Comparison of ENCODE assay signal across 18 mouse cellular contexts in the genomic region with DNA sequence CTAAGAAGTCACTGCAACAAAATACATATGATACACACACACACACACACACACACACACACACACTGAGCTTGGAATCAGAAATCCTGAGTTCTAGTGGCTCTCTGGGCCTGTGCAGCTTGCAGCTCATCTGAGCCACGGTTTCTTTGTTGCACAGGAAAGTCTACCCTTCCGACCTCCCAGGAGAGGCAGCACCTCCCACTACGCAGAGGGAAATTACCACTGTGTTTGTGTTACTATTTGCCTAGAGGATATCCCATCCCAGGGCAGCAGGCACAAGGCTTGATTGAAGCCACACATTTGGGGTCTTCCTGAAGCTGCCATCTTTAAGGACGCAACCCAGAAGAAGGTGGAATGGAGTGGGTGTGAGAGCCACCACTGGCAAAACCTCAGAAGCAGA. TPM values are rescaled to one million over a fixed set of nuclear protein-coding genes. Genes with fewer than 3 reads are reported as not detected.
DNase-seq lines count a peak whose midpoint lies in the region; ATAC-seq and TF ChIP-seq lines count a peak whose summit lies in the region.
"Had no signal": no experiment of that assay in that cellular context is flagged by ENCODE, and none has a peak within 500 bp of the region (broad histone marks: within the 10 kb centered on the region; RNA-seq: fewer than 3 reads in every experiment).

No protein-coding gene starts in this region.

- H3K36me3 ChIP-seq in heart, embryonic 10.5 days, result no peaks in the 10 kb centered on the region
- H3K36me3 ChIP-seq in lung, embryonic 14.5 days (ENCODE audit: insufficient read depth), result no peaks in the 10 kb centered on the region
- H3K36me3 ChIP-seq in midbrain, embryonic 14.5 days (ENCODE audit: control insufficient read depth, insufficient read depth, low read length), result no peaks in the 10 kb centered on the region
- H3K36me3 ChIP-seq: embryonic facial prominence, embryonic 12.5 days; forebrain, embryonic 10.5 days; hindbrain, embryonic 12.5 days; limb, embryonic 12.5 days had no signal

- no peaks in the 10 kb centered on the region; the same call in 1 of the 2 replicates for H3K27me3 ChIP-seq in heart, embryonic 10.5 days (ENCODE audit: insufficient read depth, poor library complexity, severe bottlenecking)
- no peaks in the 10 kb centered on the region for H3K27me3 ChIP-seq in lung, embryonic 14.5 days (ENCODE audit: insufficient read depth, low read length)
- no peaks in the 10 kb centered on the region for H3K27me3 ChIP-seq in midbrain, embryonic 14.5 days (ENCODE audit: control insufficient read depth, insufficient read depth, low read length)
- H3K27me3 ChIP-seq: embryonic facial prominence, embryonic 12.5 days; hindbrain, embryonic 12.5 days; limb, embryonic 12.5 days had no signal

- H3K9me3 ChIP-seq in heart, embryonic 10.5 days, result no peaks in the 10 kb centered on the region
- H3K9me3 ChIP-seq in lung, embryonic 14.5 days (ENCODE audit: low read depth, low read length), result no peaks in the 10 kb centered on the region
- 0 out of 2 replicates have a peak, but pooled peaks cover 4% of the 10 kb centered on the region for H3K9me3 ChIP-seq in midbrain, embryonic 14.5 days (ENCODE audit: control insufficient read depth, low read length)
- H3K9me3 ChIP-seq: embryonic facial prominence, embryonic 12.5 days; hindbrain, embryonic 12.5 days had no signal

- no peak overlapping the region for H3K4me2 ChIP-seq in lung, embryonic 14.5 days
- no peak overlapping the region for H3K4me2 ChIP-seq in midbrain, embryonic 14.5 days (ENCODE audit: low read length)
- H3K4me2 ChIP-seq: embryonic facial prominence, embryonic 12.5 days; hindbrain, embryonic 12.5 days; limb, embryonic 12.5 days had no signal

- H3K9ac ChIP-seq in lung, embryonic 14.5 days, result no peak overlapping the region
- H3K9ac ChIP-seq in midbrain, embryonic 14.5 days (replicated peaks; ENCODE audit: low read length), result no peak overlapping the region
- H3K9ac ChIP-seq: embryonic facial prominence, embryonic 12.5 days; hindbrain, embryonic 12.5 days; limb, embryonic 12.5 days had no signal

- H3K27ac ChIP-seq in heart, embryonic 10.5 days, result 0 out of 2 replicates have a peak overlapping the region, but pooled peaks have one; percentile 31
- 0 out of 2 replicates have a peak overlapping the region, but pooled peaks have one; percentile 1 for H3K27ac ChIP-seq in lung, embryonic 14.5 days (ENCODE audit: low read depth)
- H3K27ac ChIP-seq in midbrain, embryonic 14.5 days (replicated peaks; ENCODE audit: low read depth, low read length), result no peak overlapping the region
- H3K27ac ChIP-seq: embryonic facial prominence, embryonic 12.5 days; forebrain, embryonic 10.5 days; hindbrain, embryonic 12.5 days; kidney, postnatal 0 days; limb, embryonic 12.5 days had no signal

- WGBS in heart, embryonic 10.5 days, result 50% methylated on average over 4 of the region's 4 CpGs
- WGBS in lung, embryonic 14.5 days, result 33% methylated on average over 4 of the region's 4 CpGs
- 55% methylated on average over 4 of the region's 4 CpGs for WGBS in midbrain, embryonic 14.5 days

- ATAC-seq in lung, embryonic 14.5 days (ENCODE audit: insufficient read depth), result no peak
- ATAC-seq in granulocyte monocyte progenitor cell, adult 5-6 weeks (replicated peaks; ENCODE audit: poor library complexity, severe bottlenecking), result 0 out of 2 replicates have a peak, but pooled peaks have one; percentile 2
- ATAC-seq in midbrain, embryonic 14.5 days (ENCODE audit: low FRiP score, low TSS enrichment), result no peak

- H3K4me1 ChIP-seq in heart, embryonic 10.5 days, result peaks cover 9% of the 10 kb centered on the region
- no peaks in the 10 kb centered on the region for H3K4me1 ChIP-seq in lung, embryonic 14.5 days (ENCODE audit: insufficient read depth)
- H3K4me1 ChIP-seq in midbrain, embryonic 14.5 days (ENCODE audit: control insufficient read depth, insufficient read depth, low read length), result no peaks in the 10 kb centered on the region
- H3K4me1 ChIP-seq: embryonic facial prominence, embryonic 12.5 days; hindbrain, embryonic 12.5 days; limb, embryonic 12.5 days had no signal

- no peak overlapping the region for H3K4me3 ChIP-seq in heart, embryonic 10.5 days
- H3K4me3 ChIP-seq in lung, embryonic 14.5 days (ENCODE audit: low read depth, low read length), result no peak overlapping the region
- no peak overlapping the region for H3K4me3 ChIP-seq in midbrain, embryonic 14.5 days (replicated peaks; ENCODE audit: low read depth, low read length)
- H3K4me3 ChIP-seq: embryonic facial prominence, embryonic 12.5 days; forebrain, embryonic 10.5 days; hindbrain, embryonic 12.5 days; limb, embryonic 12.5 days had no signal

- TF ChIP-seq CTCF in lung, embryonic 14.5 days (IDR thresholded peaks at IDR 0.05; ENCODE audit: low read depth), result no peak

- intact Hi-C loops in heart, postnatal 14 days (cut with DNase I), result no loop called here

- DNase-seq in heart, embryonic 10.5 days (ENCODE audit: low spot score), result no peak
- DNase-seq in heart, postnatal 14 days, result no peak
- DNase-seq in lung, embryonic 14.5 days, result peak; percentile 30
- no peak for DNase-seq in lung, postnatal 25 days (ENCODE audit: low spot score)
- DNase-seq in thymus, postnatal 0 days (ENCODE audit: low spot score), result peak; percentile 56
- no peak for DNase-seq in adrenal gland, postnatal 14 days
- DNase-seq in midbrain, embryonic 14.5 days, result no peak
- DNase-seq: cerebellum, postnatal 14 days; layer of hippocampus, postnatal 36 days had no signal

RNA-seq across cellular contexts. Expression of gene Alox12e, which starts 25.0 kb away (rescaled TPM):
- polyA plus RNA-seq in heart, embryonic 10.5 days (2016; fragmentation: Nextera tagmentation; extraction: Ambion mirVana), result not detected in 2 replicates
- total RNA-seq in heart, postnatal 14 days (2021), result under 1 TPM; 0.14 to 0.44 TPM
- polyA plus RNA-seq in lung, embryonic 14.5 days (2014; fragmentation: Nextera tagmentation; extraction: Ambion mirVana), result not detected in 2 replicates
- not detected in 2 replicates for total RNA-seq in granulocyte monocyte progenitor cell, adult 5-6 weeks (2014; fragmentation: Nextera tagmentation)
- not detected in 2 replicates for total RNA-seq in granulocyte monocyte progenitor cell, adult 5-6 weeks (2017)
- polyA plus RNA-seq in thymus, postnatal 0 days (2015; fragmentation: Nextera tagmentation; extraction: Ambion mirVana), result 30.8 and 37.8 TPM in 2 replicates
- total RNA-seq in adrenal gland, postnatal 14 days (2021), result not detected in 2 replicates
- polyA plus RNA-seq in midbrain, embryonic 14.5 days (2014; fragmentation: Nextera tagmentation; extraction: Ambion mirVana), result not detected in 2 replicates
- total RNA-seq: layer of hippocampus, postnatal 36 days had no signal
- polyA plus RNA-seq: embryonic facial prominence, embryonic 12.5 days; forebrain, embryonic 10.5 days; hindbrain, embryonic 12.5 days; limb, embryonic 12.5 days; neural tube, embryonic 14.5 days had no signal

RNA-seq across cellular contexts. Expression of gene Alox12, which starts 42.3 kb away (rescaled TPM):
- 3.9 and 5.0 TPM in 2 replicates for polyA plus RNA-seq in heart, embryonic 10.5 days (2016; fragmentation: Nextera tagmentation; extraction: Ambion mirVana)
- total RNA-seq in heart, postnatal 14 days (2021), result 1 to 10 TPM; 2.7 to 3.1 TPM
- polyA plus RNA-seq in lung, embryonic 14.5 days (2014; fragmentation: Nextera tagmentation; extraction: Ambion mirVana), result 6.6 and 6.9 TPM in 2 replicates
- total RNA-seq in granulocyte monocyte progenitor cell, adult 5-6 weeks (2014; fragmentation: Nextera tagmentation), result not detected in 2 replicates
- total RNA-seq in granulocyte monocyte progenitor cell, adult 5-6 weeks (2017), result not detected in 2 replicates
- polyA plus RNA-seq in thymus, postnatal 0 days (2015; fragmentation: Nextera tagmentation; extraction: Ambion mirVana), result 0.54 and 0.61 TPM in 2 replicates
- total RNA-seq in adrenal gland, postnatal 14 days (2021), result 1.7 and 2.0 TPM in 2 replicates
- 0.11 and 0.33 TPM in 2 replicates for polyA plus RNA-seq in midbrain, embryonic 14.5 days (2014; fragmentation: Nextera tagmentation; extraction: Ambion mirVana)
- total RNA-seq: layer of hippocampus, postnatal 36 days had no signal

RNA-seq across cellular contexts. Expression of gene Alox15, which starts 54.4 kb away (rescaled TPM):
- 0.13 and 0.14 TPM in 2 replicates for polyA plus RNA-seq in heart, embryonic 10.5 days (2016; fragmentation: Nextera tagmentation; extraction: Ambion mirVana)
- 1 to 10 TPM; 5.2 to 8.1 TPM for total RNA-seq in heart, postnatal 14 days (2021)
- polyA plus RNA-seq in lung, embryonic 14.5 days (2014; fragmentation: Nextera tagmentation; extraction: Ambion mirVana), result 0.18 and 0.50 TPM in 2 replicates
- total RNA-seq in granulocyte monocyte progenitor cell, adult 5-6 weeks (2014; fragmentation: Nextera tagmentation), result not detected in 2 replicates
- total RNA-seq in granulocyte monocyte progenitor cell, adult 5-6 weeks (2017), result 0.62 and 0.82 TPM in 2 replicates
- 5.2 and 5.9 TPM in 2 replicates for polyA plus RNA-seq in thymus, postnatal 0 days (2015; fragmentation: Nextera tagmentation; extraction: Ambion mirVana)
- 4.4 and 4.7 TPM in 2 replicates for total RNA-seq in adrenal gland, postnatal 14 days (2021)
- not detected in 2 replicates for polyA plus RNA-seq in midbrain, embryonic 14.5 days (2014; fragmentation: Nextera tagmentation; extraction: Ambion mirVana)
- total RNA-seq: layer of hippocampus, postnatal 36 days; midbrain, postnatal 0 days had no signal
- polyA plus RNA-seq: C2C12; hindbrain, embryonic 12.5 days; neural tube, embryonic 14.5 days had no signal

RNA-seq across cellular contexts. Expression of gene Rnasek, which starts 57.8 kb away (rescaled TPM):
- polyA plus RNA-seq in heart, embryonic 10.5 days (2016; fragmentation: Nextera tagmentation; extraction: Ambion mirVana), result 126 and 165 TPM in 2 replicates
- 10 to 100 TPM; 89.0 to 96.3 TPM for total RNA-seq in heart, postnatal 14 days (2021)
- polyA plus RNA-seq in lung, embryonic 14.5 days (2014; fragmentation: Nextera tagmentation; extraction: Ambion mirVana), result 135 and 140 TPM in 2 replicates
- 116 and 161 TPM in 2 replicates for total RNA-seq in granulocyte monocyte progenitor cell, adult 5-6 weeks (2014; fragmentation: Nextera tagmentation)
- total RNA-seq in granulocyte monocyte progenitor cell, adult 5-6 weeks (2017), result 31.2 and 31.3 TPM in 2 replicates
- 355 and 365 TPM in 2 replicates for polyA plus RNA-seq in thymus, postnatal 0 days (2015; fragmentation: Nextera tagmentation; extraction: Ambion mirVana)
- total RNA-seq in adrenal gland, postnatal 14 days (2021), result 215 and 239 TPM in 2 replicates
- polyA plus RNA-seq in midbrain, embryonic 14.5 days (2014; fragmentation: Nextera tagmentation; extraction: Ambion mirVana), result 321 and 350 TPM in 2 replicates

RNA-seq across cellular contexts. Expression of gene Gm21988, which starts 57.8 kb away (rescaled TPM):
- polyA plus RNA-seq in heart, embryonic 10.5 days (2016; fragmentation: Nextera tagmentation; extraction: Ambion mirVana), result 6.5 and 8.7 TPM in 2 replicates
- 1 to 10 TPM; 3.1 to 3.2 TPM for total RNA-seq in heart, postnatal 14 days (2021)
- polyA plus RNA-seq in lung, embryonic 14.5 days (2014; fragmentation: Nextera tagmentation; extraction: Ambion mirVana), result 9.3 and 10.8 TPM in 2 replicates
- total RNA-seq in granulocyte monocyte progenitor cell, adult 5-6 weeks (2014; fragmentation: Nextera tagmentation), result 4.7 and 4.8 TPM in 2 replicates
- 0.57 TPM in 1 of 2 replicates, not detected in the other for total RNA-seq in granulocyte monocyte progenitor cell, adult 5-6 weeks (2017)
- 13.0 and 13.9 TPM in 2 replicates for polyA plus RNA-seq in thymus, postnatal 0 days (2015; fragmentation: Nextera tagmentation; extraction: Ambion mirVana)
- 3.6 and 5.4 TPM in 2 replicates for total RNA-seq in adrenal gland, postnatal 14 days (2021)
- polyA plus RNA-seq in midbrain, embryonic 14.5 days (2014; fragmentation: Nextera tagmentation; extraction: Ambion mirVana), result 13.4 and 16.3 TPM in 2 replicates

Comparison
In these comparisons a context has a peak if more than half of its experiments do, and no peak if none do; other contexts are left out.
1. DNase-seq: peak in lung, embryonic 14.5 days (single experiment) and thymus, postnatal 0 days (single experiment); none in heart, embryonic 10.5 days (single experiment), heart, postnatal 14 days (0 of 2), lung, postnatal 25 days (single experiment), adrenal gland, postnatal 14 days (single experiment) and midbrain, embryonic 14.5 days (single experiment).
2. RNA of gene Alox12e, which starts 25.0 kb away (polyA plus RNA-seq): 30.8 to 37.8 TPM in thymus, postnatal 0 days; not detected in midbrain, embryonic 14.5 days, not detected in heart, embryonic 10.5 days and not detected in lung, embryonic 14.5 days; every median in the first group is over 10 times any median in the second.